10 mouse cellular contexts compared by ENCODE assay signal in genomic region chr2:157596876-157597566, GRCm38 (mm10). TPM values are rescaled to one million over a fixed set of nuclear protein-coding genes. Genes with fewer than 3 reads are reported as not detected.
A peak's percentile ranks its signal among the peaks of the same experiment; 100 is the strongest.
DNase-seq lines count a peak whose midpoint lies in the region; ATAC-seq and TF ChIP-seq lines count a peak whose summit lies in the region.
"Had no signal": no experiment of that assay in that cellular context is flagged by ENCODE, and none has a peak within 500 bp of the region (broad histone marks: within the 10 kb centered on the region; RNA-seq: fewer than 3 reads in every experiment).

No protein-coding gene starts in this region.

- no peak for ATAC-seq in heart, embryonic 16.5 days (replicated peaks; ENCODE audit: extremely low read depth, insufficient read depth, low FRiP score)
- ATAC-seq in liver, embryonic 14.5 days (ENCODE audit: insufficient read depth): peak; percentile 37; the same call in 1 of the 2 replicates

- peak overlapping the region; percentile 6; the same call in 1 of the 2 replicates for H3K4me3 ChIP-seq in heart, embryonic 16.5 days (ENCODE audit: low read length)
- peak overlapping the region; percentile 40 to 46 for H3K4me3 ChIP-seq in liver, embryonic 14.5 days (ENCODE audit: insufficient read depth in 1 of 2, low read depth in 2 of 2, low read length in 2 of 2)
- H3K4me3 ChIP-seq: hindbrain, embryonic 15.5 days had no signal

- no peak overlapping the region for H3K27ac ChIP-seq in heart, embryonic 16.5 days (ENCODE audit: low read length)
- no peak overlapping the region for H3K27ac ChIP-seq in liver, embryonic 14.5 days
- H3K27ac ChIP-seq: hindbrain, embryonic 15.5 days had no signal

- peaks cover 11% of the 10 kb centered on the region for H3K4me1 ChIP-seq in heart, embryonic 16.5 days (ENCODE audit: control insufficient read depth, insufficient read depth, low read length)
- no peaks in the 10 kb centered on the region for H3K4me1 ChIP-seq in liver, embryonic 14.5 days (replicated peaks; ENCODE audit: control insufficient read depth in 2 of 2, insufficient read depth in 2 of 2, low read length in 1 of 2)
- H3K4me1 ChIP-seq: hindbrain, embryonic 15.5 days had no signal

- 55% methylated on average over 22 of the region's 22 CpGs for WGBS in heart, embryonic 16.5 days
- WGBS in liver, embryonic 14.5 days (ENCODE audit: insufficient replicate concordance): 46% methylated on average over 22 of the region's 22 CpGs

- TF ChIP-seq EP300 in liver, embryonic 14.5 days (IDR thresholded peaks at IDR 0.05; ENCODE audit: low read depth): no peak

- H3K9ac ChIP-seq in heart, embryonic 16.5 days (ENCODE audit: low read length): no peak overlapping the region
- peak overlapping the region; percentile 27; the same call in 1 of the 2 replicates for H3K9ac ChIP-seq in liver, embryonic 14.5 days (replicated peaks)
- H3K9ac ChIP-seq: hindbrain, embryonic 15.5 days had no signal

- DNase-seq in heart, adult 18-20 months: no peak
- DNase-seq in CD4-positive helper T cell, adult 2 months (ENCODE audit: low read depth, low spot score): peak; percentile 17
- DNase-seq in WW6 (ENCODE audit: low read depth, low spot score): peak; percentile 68
- no peak for DNase-seq in liver, embryonic 14.5 days (ENCODE audit: low read depth in 3 of 3, low spot score in 3 of 3)
- no peak for DNase-seq in right cerebral cortex, postnatal 36 days (ENCODE audit: low spot score in 2 of 2)
- DNase-seq in kidney, adult 8-10 months: no peak
- no peak for DNase-seq in spleen, adult 18-20 months
- DNase-seq: cerebellum, adult 11 months had no signal

- H3K27me3 ChIP-seq in heart, embryonic 16.5 days (ENCODE audit: control insufficient read depth, insufficient read depth, low read length): no peaks in the 10 kb centered on the region
- no peaks in the 10 kb centered on the region for H3K27me3 ChIP-seq in liver, embryonic 14.5 days (ENCODE audit: control insufficient read depth, insufficient read depth, low read length)
- H3K27me3 ChIP-seq: hindbrain, embryonic 15.5 days had no signal

- H3K9me3 ChIP-seq in heart, embryonic 16.5 days (replicated peaks; ENCODE audit: control insufficient read depth, low read length): no peaks in the 10 kb centered on the region
- no peaks in the 10 kb centered on the region for H3K9me3 ChIP-seq in liver, embryonic 14.5 days (ENCODE audit: control insufficient read depth, low read length)
- H3K9me3 ChIP-seq: hindbrain, embryonic 15.5 days had no signal

- TF ChIP-seq CTCF in liver, embryonic 14.5 days (IDR thresholded peaks at IDR 0.05; ENCODE audit: low read depth): no peak

- H3K36me3 ChIP-seq in heart, embryonic 16.5 days (ENCODE audit: control insufficient read depth, insufficient read depth): no peaks in the 10 kb centered on the region
- H3K36me3 ChIP-seq in liver, embryonic 14.5 days (replicated peaks; ENCODE audit: control insufficient read depth, insufficient read depth, low read depth): no peaks in the 10 kb centered on the region
- H3K36me3 ChIP-seq: hindbrain, embryonic 15.5 days had no signal

- H3K4me2 ChIP-seq in heart, embryonic 16.5 days (ENCODE audit: low read depth, low read length): peak overlapping the region; percentile 43
- H3K4me2 ChIP-seq in liver, embryonic 14.5 days (ENCODE audit: low read depth): peak overlapping the region; percentile 49
- H3K4me2 ChIP-seq: hindbrain, embryonic 15.5 days had no signal

RNA-seq across cellular contexts. Expression of gene Blcap, which starts 25.9 kb away (rescaled TPM):
- polyA plus RNA-seq in heart, embryonic 16.5 days (2015; fragmentation: Nextera tagmentation; extraction: Ambion mirVana): 45.4 and 46.7 TPM in 2 replicates
- 10 to 100 TPM; 55.1 to 56.2 TPM for total RNA-seq in heart, adult 18-20 months (2021)
- polyA plus RNA-seq in liver, embryonic 14.5 days (2012; rRNA removed): 5.7 and 7.1 TPM in 2 replicates
- polyA plus RNA-seq in liver, embryonic 14.5 days (2014; fragmentation: Nextera tagmentation; extraction: Ambion mirVana): 7.1 and 8.0 TPM in 2 replicates

RNA-seq across cellular contexts. Expression of gene Nnat, which starts 37.1 kb away (rescaled TPM):
- 41.5 and 80.2 TPM in 2 replicates for polyA plus RNA-seq in heart, embryonic 16.5 days (2015; fragmentation: Nextera tagmentation; extraction: Ambion mirVana)
- 1 to 10 TPM in 1 of 2 experiments, under 1 TPM in 1; 0.36 to 3.1 TPM for total RNA-seq in heart, adult 18-20 months (2021)
- 12.8 and 21.0 TPM in 2 replicates for polyA plus RNA-seq in liver, embryonic 14.5 days (2012; rRNA removed)
- 10.5 and 11.6 TPM in 2 replicates for polyA plus RNA-seq in liver, embryonic 14.5 days (2014; fragmentation: Nextera tagmentation; extraction: Ambion mirVana)

Comparison
In these comparisons a context has a peak if more than half of its experiments do, and no peak if none do; other contexts are left out.
1. DNase-seq: peak in CD4-positive helper T cell, adult 2 months (single experiment) and WW6 (single experiment); none in heart, adult 18-20 months (0 of 2), liver, embryonic 14.5 days (0 of 3), right cerebral cortex, postnatal 36 days (0 of 2), kidney, adult 8-10 months (0 of 2) and spleen, adult 18-20 months (0 of 2).